Comparison of ENCODE assay signal across 9 mouse cellular contexts in genomic region chr9:51103808-51104514, GRCm38 (mm10). TPM values are rescaled to one million over a fixed set of nuclear protein-coding genes. Genes with fewer than 3 reads are reported as not detected.
DNase-seq lines count a peak whose midpoint lies in the region; ATAC-seq lines count a peak whose summit lies in the region.
"Had no signal": no experiment of that assay in that cellular context is flagged by ENCODE, and none has a peak within 500 bp of the region (broad histone marks: within the 10 kb centered on the region; RNA-seq: fewer than 3 reads in every experiment).

No protein-coding gene starts in this region.

- peak; percentile 76 for ATAC-seq in forebrain, embryonic 11.5 days (replicated peaks; ENCODE audit: low FRiP score)
- ATAC-seq in hindbrain, embryonic 15.5 days (ENCODE audit: low FRiP score, low read depth), result peak; percentile 56
- no peak for ATAC-seq in liver, embryonic 11.5 days (replicated peaks; ENCODE audit: low FRiP score)
- peak; percentile 56; the same call in 1 of the 2 replicates for ATAC-seq in neural tube, embryonic 14.5 days (ENCODE audit: low read depth)

- no peaks in the 10 kb centered on the region for H3K36me3 ChIP-seq in forebrain, embryonic 11.5 days (ENCODE audit: control insufficient read depth, insufficient read depth, low read length)
- H3K36me3 ChIP-seq in hindbrain, embryonic 15.5 days, result no peaks in the 10 kb centered on the region
- H3K36me3 ChIP-seq in liver, embryonic 11.5 days (ENCODE audit: control insufficient read depth, insufficient read depth, low read length), result no peaks in the 10 kb centered on the region
- H3K36me3 ChIP-seq in neural tube, embryonic 14.5 days (ENCODE audit: control insufficient read depth, insufficient read depth, low read length), result no peaks in the 10 kb centered on the region

- WGBS in forebrain, embryonic 11.5 days, result 13% methylated on average over 27 of the region's 30 CpGs
- WGBS in hindbrain, embryonic 15.5 days, result 11% methylated on average over 30 of the region's 30 CpGs
- 12% methylated on average over 29 of the region's 30 CpGs for WGBS in liver, embryonic 11.5 days
- 15% methylated on average over 19 of the region's 30 CpGs for WGBS in neural tube, embryonic 14.5 days

- no peaks in the 10 kb centered on the region for H3K9me3 ChIP-seq in forebrain, embryonic 11.5 days (ENCODE audit: control insufficient read depth, low read length)
- H3K9me3 ChIP-seq in hindbrain, embryonic 15.5 days, result no peaks in the 10 kb centered on the region
- no peaks in the 10 kb centered on the region for H3K9me3 ChIP-seq in liver, embryonic 11.5 days (ENCODE audit: control insufficient read depth, low read length)
- no peaks in the 10 kb centered on the region for H3K9me3 ChIP-seq in neural tube, embryonic 14.5 days (ENCODE audit: control insufficient read depth, low read length)

- H3K27ac ChIP-seq in forebrain, embryonic 11.5 days (ENCODE audit: low read depth, low read length), result no peak overlapping the region
- H3K27ac ChIP-seq in hindbrain, embryonic 15.5 days (replicated peaks), result no peak overlapping the region
- H3K27ac ChIP-seq in liver, embryonic 11.5 days (ENCODE audit: low read depth, low read length), result no peak overlapping the region
- H3K27ac ChIP-seq in neural tube, embryonic 14.5 days (ENCODE audit: low read depth, low read length), result no peak overlapping the region

- peak overlapping the region; percentile 97 for H3K4me2 ChIP-seq in forebrain, embryonic 11.5 days (ENCODE audit: low read depth, low read length, severe bottlenecking)
- H3K4me2 ChIP-seq in hindbrain, embryonic 15.5 days, result peak overlapping the region; percentile 100
- peak overlapping the region; percentile 91 for H3K4me2 ChIP-seq in liver, embryonic 11.5 days
- peak overlapping the region; percentile 99 for H3K4me2 ChIP-seq in neural tube, embryonic 14.5 days (ENCODE audit: low read depth, low read length)

- H3K27me3 ChIP-seq in forebrain, embryonic 11.5 days (ENCODE audit: control insufficient read depth, insufficient read depth, low read length), result peaks cover 6% of the 10 kb centered on the region; the same call in 1 of the 2 replicates
- H3K27me3 ChIP-seq in hindbrain, embryonic 15.5 days, result peaks cover 9% of the 10 kb centered on the region
- peaks cover 43% of the 10 kb centered on the region for H3K27me3 ChIP-seq in liver, embryonic 11.5 days (replicated peaks; ENCODE audit: control insufficient read depth, insufficient read depth, low read length)
- H3K27me3 ChIP-seq in neural tube, embryonic 14.5 days (ENCODE audit: control insufficient read depth, insufficient read depth, low read length), result no peaks in the 10 kb centered on the region

- H3K4me1 ChIP-seq in forebrain, embryonic 11.5 days (replicated peaks; ENCODE audit: control insufficient read depth, insufficient read depth, low read length), result peaks cover 2% of the 10 kb centered on the region; the same call in 1 of the 2 replicates
- H3K4me1 ChIP-seq in hindbrain, embryonic 15.5 days (replicated peaks), result peaks cover 16% of the 10 kb centered on the region
- H3K4me1 ChIP-seq in liver, embryonic 11.5 days (replicated peaks; ENCODE audit: control insufficient read depth, insufficient read depth, low read length), result no peaks in the 10 kb centered on the region; the same call in 1 of the 2 replicates
- H3K4me1 ChIP-seq in neural tube, embryonic 14.5 days (ENCODE audit: control insufficient read depth, insufficient read depth, low read length), result 0 out of 2 replicates have a peak, but pooled peaks cover 2% of the 10 kb centered on the region

- peak; percentile 89 for DNase-seq in heart, adult 11 months
- no peak for DNase-seq in heart, adult 8-10 months (ENCODE audit: low spot score)
- peak; percentile 66 to 74 for DNase-seq in adrenal gland, postnatal 36 days
- peak; percentile 84 for DNase-seq in forebrain, embryonic 11.5 days (ENCODE audit: low spot score)
- DNase-seq in liver, embryonic 11.5 days (ENCODE audit: low spot score), result no peak
- no peak for DNase-seq in B cell, adult 2 months

- peak overlapping the region; percentile 46 for H3K4me3 ChIP-seq in forebrain, embryonic 11.5 days (ENCODE audit: low read depth, low read length)
- H3K4me3 ChIP-seq in hindbrain, embryonic 15.5 days, result peak overlapping the region; percentile 58
- peak overlapping the region; percentile 58 for H3K4me3 ChIP-seq in liver, embryonic 11.5 days (ENCODE audit: low read depth, low read length)
- peak overlapping the region; percentile 56 for H3K4me3 ChIP-seq in neural tube, embryonic 14.5 days (ENCODE audit: low read depth, low read length)

- peak overlapping the region; percentile 66 for H3K9ac ChIP-seq in forebrain, embryonic 11.5 days (ENCODE audit: low read length)
- H3K9ac ChIP-seq in hindbrain, embryonic 15.5 days, result peak overlapping the region; percentile 58
- peak overlapping the region; percentile 41 for H3K9ac ChIP-seq in liver, embryonic 11.5 days (ENCODE audit: low read depth, low read length)
- peak overlapping the region; percentile 68 for H3K9ac ChIP-seq in neural tube, embryonic 14.5 days (replicated peaks; ENCODE audit: low read depth, low read length)

RNA-seq across cellular contexts. Expression of gene 4833427G06Rik, which starts 2.1 kb away (rescaled TPM):
- total RNA-seq in heart, adult 8-10 months (2022), result not detected
- total RNA-seq in adrenal gland, postnatal 36 days (2021), result under 1 TPM in 1 of 2 experiments, not detected in 1; 0.49 TPM
- not detected in 2 replicates for polyA plus RNA-seq in forebrain, embryonic 11.5 days (2014; fragmentation: Nextera tagmentation; extraction: Ambion mirVana)
- polyA plus RNA-seq in hindbrain, embryonic 15.5 days (2015; fragmentation: Nextera tagmentation; extraction: Ambion mirVana), result 0.77 and 1.2 TPM in 2 replicates
- polyA plus RNA-seq in liver, embryonic 11.5 days (2014; fragmentation: Nextera tagmentation; extraction: Ambion mirVana), result not detected in 2 replicates
- polyA plus RNA-seq in neural tube, embryonic 14.5 days (2014; fragmentation: Nextera tagmentation; extraction: Ambion mirVana), result 0.21 and 0.28 TPM in 2 replicates
- total RNA-seq: gastrocnemius, postnatal 4 days had no signal

RNA-seq across cellular contexts. Expression of gene Layn, which starts 27.1 kb away (rescaled TPM):
- total RNA-seq in heart, adult 8-10 months (2022), result 1 to 10 TPM; 5.0 to 5.5 (median 5.2) TPM
- total RNA-seq in adrenal gland, postnatal 36 days (2021), result 1 to 10 TPM; 6.5 to 8.3 TPM
- polyA plus RNA-seq in forebrain, embryonic 11.5 days (2014; fragmentation: Nextera tagmentation; extraction: Ambion mirVana), result 1.3 and 1.7 TPM in 2 replicates
- 1.2 and 3.3 TPM in 2 replicates for polyA plus RNA-seq in hindbrain, embryonic 15.5 days (2015; fragmentation: Nextera tagmentation; extraction: Ambion mirVana)
- 1.7 and 2.8 TPM in 2 replicates for polyA plus RNA-seq in liver, embryonic 11.5 days (2014; fragmentation: Nextera tagmentation; extraction: Ambion mirVana)
- 2.2 and 4.1 TPM in 2 replicates for polyA plus RNA-seq in neural tube, embryonic 14.5 days (2014; fragmentation: Nextera tagmentation; extraction: Ambion mirVana)

RNA-seq across cellular contexts. Expression of gene Btg4, which starts 43.3 kb away (rescaled TPM):
- total RNA-seq in heart, adult 8-10 months (2022), result not detected
- not detected for total RNA-seq in adrenal gland, postnatal 36 days (2021)
- polyA plus RNA-seq in forebrain, embryonic 11.5 days (2014; fragmentation: Nextera tagmentation; extraction: Ambion mirVana), result not detected in 2 replicates
- not detected in 2 replicates for polyA plus RNA-seq in hindbrain, embryonic 15.5 days (2015; fragmentation: Nextera tagmentation; extraction: Ambion mirVana)
- polyA plus RNA-seq in liver, embryonic 11.5 days (2014; fragmentation: Nextera tagmentation; extraction: Ambion mirVana), result not detected in 2 replicates
- polyA plus RNA-seq in neural tube, embryonic 14.5 days (2014; fragmentation: Nextera tagmentation; extraction: Ambion mirVana), result not detected in 2 replicates
- total RNA-seq: gastrocnemius, postnatal 4 days had no signal

Comparison
In these comparisons a context has a peak if more than half of its experiments do, and no peak if none do; other contexts are left out.
1. DNase-seq: peak in heart, adult 11 months (single experiment), adrenal gland, postnatal 36 days (2 of 2) and forebrain, embryonic 11.5 days (single experiment); none in heart, adult 8-10 months (single experiment), liver, embryonic 11.5 days (single experiment) and B cell, adult 2 months (0 of 2).
2. Peak in every context shown above with its lines, with median percentiles within 50 percentile points of each other: H3K4me2 ChIP-seq, H3K4me3 ChIP-seq and H3K9ac ChIP-seq.